Comparison of ENCODE assay signal across 8 mouse cellular contexts in genomic region chr7:45395129-45395541, GRCm38 (mm10). TPM values are rescaled to one million over a fixed set of nuclear protein-coding genes. Genes with fewer than 3 reads are reported as not detected.
A peak's percentile ranks its signal among the peaks of the same experiment; 100 is the strongest.
DNase-seq lines count a peak whose midpoint lies in the region; ATAC-seq and TF ChIP-seq lines count a peak whose summit lies in the region.

No protein-coding gene starts in this region.

- H3K27me3 ChIP-seq in kidney, embryonic 15.5 days, result no peaks in the 10 kb centered on the region
- no peaks in the 10 kb centered on the region for H3K27me3 ChIP-seq in embryonic facial prominence, embryonic 12.5 days
- H3K27me3 ChIP-seq in intestine, postnatal 0 days (replicated peaks; ENCODE audit: control insufficient read depth, insufficient read depth, low read length), result no peaks in the 10 kb centered on the region
- no peaks in the 10 kb centered on the region for H3K27me3 ChIP-seq in neural tube, embryonic 12.5 days (replicated peaks)

- H3K9ac ChIP-seq in kidney, embryonic 15.5 days, result peak overlapping the region; percentile 87
- H3K9ac ChIP-seq in embryonic facial prominence, embryonic 12.5 days, result peak overlapping the region; percentile 93
- peak overlapping the region; percentile 84 for H3K9ac ChIP-seq in intestine, postnatal 0 days (ENCODE audit: low read depth, low read length)
- H3K9ac ChIP-seq in neural tube, embryonic 12.5 days, result peak overlapping the region; percentile 96

- under 1% methylated on average over 19 of the region's 20 CpGs for WGBS in kidney, embryonic 15.5 days
- under 1% methylated on average over 20 of the region's 20 CpGs for WGBS in embryonic facial prominence, embryonic 12.5 days
- 1% methylated on average over 19 of the region's 20 CpGs for WGBS in intestine, postnatal 0 days
- 1% methylated on average over 19 of the region's 20 CpGs for WGBS in neural tube, embryonic 12.5 days

- H3K36me3 ChIP-seq in kidney, embryonic 15.5 days, result peaks cover 43% of the 10 kb centered on the region
- peaks cover 22% of the 10 kb centered on the region for H3K36me3 ChIP-seq in embryonic facial prominence, embryonic 12.5 days
- H3K36me3 ChIP-seq in intestine, postnatal 0 days (ENCODE audit: control insufficient read depth, insufficient read depth), result peaks cover 26% of the 10 kb centered on the region
- H3K36me3 ChIP-seq in neural tube, embryonic 12.5 days, result peaks cover 24% of the 10 kb centered on the region

- peaks cover 23% of the 10 kb centered on the region for H3K4me1 ChIP-seq in kidney, embryonic 15.5 days
- peaks cover 17% of the 10 kb centered on the region for H3K4me1 ChIP-seq in embryonic facial prominence, embryonic 12.5 days
- H3K4me1 ChIP-seq in intestine, postnatal 0 days (replicated peaks; ENCODE audit: control insufficient read depth, insufficient read depth, low read length), result peaks cover 9% of the 10 kb centered on the region; the same call in 1 of the 2 replicates
- peaks cover 21% of the 10 kb centered on the region for H3K4me1 ChIP-seq in neural tube, embryonic 12.5 days

- no peaks in the 10 kb centered on the region for H3K9me3 ChIP-seq in kidney, embryonic 15.5 days (replicated peaks)
- no peaks in the 10 kb centered on the region for H3K9me3 ChIP-seq in embryonic facial prominence, embryonic 12.5 days
- H3K9me3 ChIP-seq in intestine, postnatal 0 days (ENCODE audit: control insufficient read depth), result no peaks in the 10 kb centered on the region
- H3K9me3 ChIP-seq in neural tube, embryonic 12.5 days, result no peaks in the 10 kb centered on the region

- TF ChIP-seq CTCF in intestine, postnatal 0 days (IDR thresholded peaks at IDR 0.05; ENCODE audit: low read depth), result no peak

- H3K4me2 ChIP-seq in kidney, embryonic 15.5 days, result peak overlapping the region; percentile 90
- peak overlapping the region; percentile 99 for H3K4me2 ChIP-seq in embryonic facial prominence, embryonic 12.5 days (replicated peaks)
- H3K4me2 ChIP-seq in intestine, postnatal 0 days (replicated peaks; ENCODE audit: low read depth), result peak overlapping the region; percentile 77
- peak overlapping the region; percentile 98 for H3K4me2 ChIP-seq in neural tube, embryonic 12.5 days (replicated peaks)

- H3K27ac ChIP-seq in kidney, embryonic 15.5 days, result peak overlapping the region; percentile 99
- H3K27ac ChIP-seq in embryonic facial prominence, embryonic 12.5 days, result peak overlapping the region; percentile 99
- peak overlapping the region; percentile 95 for H3K27ac ChIP-seq in intestine, postnatal 0 days (ENCODE audit: low read depth, low read length)
- peak overlapping the region; percentile 97 for H3K27ac ChIP-seq in neural tube, embryonic 12.5 days

- no peak for DNase-seq in kidney, postnatal 10 days
- peak; percentile 83 for DNase-seq in MN1 (ENCODE audit: low spot score)
- no peak for DNase-seq in thymus, postnatal 36 days
- DNase-seq in kidney, adult 18-20 months, result no peak

- ATAC-seq in kidney, embryonic 15.5 days (replicated peaks; ENCODE audit: low FRiP score), result peak; percentile 84
- ATAC-seq in embryonic facial prominence, embryonic 12.5 days (ENCODE audit: insufficient number of reproducible peaks, insufficient read depth, low FRiP score, low TSS enrichment), result peak; percentile 72
- peak; percentile 71 for ATAC-seq in intestine, postnatal 0 days
- ATAC-seq in neural tube, embryonic 12.5 days (ENCODE audit: low FRiP score, low read depth), result peak; percentile 85

- peak overlapping the region; percentile 84 for H3K4me3 ChIP-seq in kidney, embryonic 15.5 days (replicated peaks)
- H3K4me3 ChIP-seq in embryonic facial prominence, embryonic 12.5 days, result peak overlapping the region; percentile 82
- H3K4me3 ChIP-seq in intestine, postnatal 0 days (ENCODE audit: low read depth, low read length), result peak overlapping the region; percentile 68
- H3K4me3 ChIP-seq in neural tube, embryonic 12.5 days, result peak overlapping the region; percentile 76

RNA-seq across cellular contexts. Expression of gene Snrnp70, which starts 0.4 kb away (rescaled TPM):
- 225 and 242 TPM in 2 replicates for polyA plus RNA-seq in kidney, embryonic 15.5 days (2015; fragmentation: Nextera tagmentation; extraction: Ambion mirVana)
- 323 and 338 TPM in 2 replicates for polyA plus RNA-seq in embryonic facial prominence, embryonic 12.5 days (2016; fragmentation: Nextera tagmentation; extraction: Ambion mirVana)
- polyA plus RNA-seq in intestine, postnatal 0 days (2015; fragmentation: Nextera tagmentation; extraction: Ambion mirVana), result 81.3 and 85.5 TPM in 2 replicates
- polyA plus RNA-seq in neural tube, embryonic 12.5 days (2016; fragmentation: Nextera tagmentation; extraction: Ambion mirVana), result 269 and 286 TPM in 2 replicates

RNA-seq across cellular contexts. Expression of gene Kcna7, which starts 10.3 kb away (rescaled TPM):
- not detected in 2 replicates for polyA plus RNA-seq in kidney, embryonic 15.5 days (2015; fragmentation: Nextera tagmentation; extraction: Ambion mirVana)
- polyA plus RNA-seq in embryonic facial prominence, embryonic 12.5 days (2016; fragmentation: Nextera tagmentation; extraction: Ambion mirVana), result 0.10 TPM in 1 of 2 replicates, not detected in the other
- polyA plus RNA-seq in intestine, postnatal 0 days (2015; fragmentation: Nextera tagmentation; extraction: Ambion mirVana), result 0.07 and 0.08 TPM in 2 replicates
- not detected in 2 replicates for polyA plus RNA-seq in neural tube, embryonic 12.5 days (2016; fragmentation: Nextera tagmentation; extraction: Ambion mirVana)

RNA-seq across cellular contexts. Expression of gene Ntf5, which starts 18.4 kb away (rescaled TPM):
- polyA plus RNA-seq in kidney, embryonic 15.5 days (2015; fragmentation: Nextera tagmentation; extraction: Ambion mirVana), result 1.1 and 1.4 TPM in 2 replicates
- polyA plus RNA-seq in embryonic facial prominence, embryonic 12.5 days (2016; fragmentation: Nextera tagmentation; extraction: Ambion mirVana), result 5.2 and 5.6 TPM in 2 replicates
- 2.0 TPM in 2 replicates for polyA plus RNA-seq in intestine, postnatal 0 days (2015; fragmentation: Nextera tagmentation; extraction: Ambion mirVana)
- polyA plus RNA-seq in neural tube, embryonic 12.5 days (2016; fragmentation: Nextera tagmentation; extraction: Ambion mirVana), result 0.57 and 0.65 TPM in 2 replicates

RNA-seq across cellular contexts. Expression of gene Lin7b, which starts 24.8 kb away (rescaled TPM):
- polyA plus RNA-seq in kidney, embryonic 15.5 days (2015; fragmentation: Nextera tagmentation; extraction: Ambion mirVana), result 0.41 and 0.96 TPM in 2 replicates
- 1.2 and 1.9 TPM in 2 replicates for polyA plus RNA-seq in embryonic facial prominence, embryonic 12.5 days (2016; fragmentation: Nextera tagmentation; extraction: Ambion mirVana)
- polyA plus RNA-seq in intestine, postnatal 0 days (2015; fragmentation: Nextera tagmentation; extraction: Ambion mirVana), result 3.4 TPM in 2 replicates
- polyA plus RNA-seq in neural tube, embryonic 12.5 days (2016; fragmentation: Nextera tagmentation; extraction: Ambion mirVana), result 3.5 TPM in 2 replicates

RNA-seq across cellular contexts. Expression of gene Lhb, which starts 25.5 kb away (rescaled TPM):
- polyA plus RNA-seq in kidney, embryonic 15.5 days (2015; fragmentation: Nextera tagmentation; extraction: Ambion mirVana), result not detected in 2 replicates
- polyA plus RNA-seq in embryonic facial prominence, embryonic 12.5 days (2016; fragmentation: Nextera tagmentation; extraction: Ambion mirVana), result 0.33 and 0.71 TPM in 2 replicates
- polyA plus RNA-seq in intestine, postnatal 0 days (2015; fragmentation: Nextera tagmentation; extraction: Ambion mirVana), result not detected in 2 replicates
- not detected in 2 replicates for polyA plus RNA-seq in neural tube, embryonic 12.5 days (2016; fragmentation: Nextera tagmentation; extraction: Ambion mirVana)
